Mouse (Mus musculus): ENCODE results near the gene Tdp1. TPM values are rescaled to one million over a fixed set of nuclear protein-coding genes. Genes with fewer than 3 reads are reported as not detected.
A peak's percentile ranks its signal among the peaks of the same experiment; 100 is the strongest.

The Tdp1 gene
- polyA plus RNA-seq, 1 experiment from 2014 or later, result 80.6 TPM

DNA sequence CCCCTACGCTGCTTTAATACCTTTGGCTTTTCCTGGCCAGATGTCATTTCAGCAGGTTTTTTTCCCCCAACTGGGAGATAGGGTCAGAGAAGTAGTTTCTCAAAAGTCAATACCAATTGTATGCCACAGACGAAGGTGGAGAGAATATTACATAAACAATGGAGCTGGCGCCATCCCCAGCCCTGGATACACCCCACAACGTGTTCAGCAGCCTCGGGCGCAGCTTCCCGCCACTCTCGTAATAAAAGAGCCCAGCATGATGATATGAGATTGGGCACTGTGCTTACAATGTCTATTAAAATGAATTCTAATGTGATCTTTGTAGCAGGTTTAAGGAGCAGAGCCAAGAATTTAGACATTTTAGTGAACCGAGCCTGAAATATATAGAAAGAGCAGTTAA lies 28.3 kb upstream of the Tdp1 start:
- DNase-seq (ENCODE audit: low spot score), result peak; percentile 38
- ATAC-seq, result no peak
- no peak overlapping the region for H3K9ac ChIP-seq (ENCODE audit: low read length)
- H3K4me1 ChIP-seq (ENCODE audit: control insufficient read depth, insufficient read depth, low read length), result peaks cover 15% of the 10 kb centered on the region; the same call in 1 of the 2 replicates
- H3K9me3 ChIP-seq (replicated peaks; ENCODE audit: control insufficient read depth, low read length), result no peaks in the 10 kb centered on the region
- no peak overlapping the region for H3K4me3 ChIP-seq (ENCODE audit: low read depth, low read length)
- H3K36me3 ChIP-seq (ENCODE audit: control insufficient read depth, insufficient read depth, low read length), result no peaks in the 10 kb centered on the region
- no peaks in the 10 kb centered on the region for H3K27me3 ChIP-seq (replicated peaks; ENCODE audit: control insufficient read depth, insufficient read depth, low read length)
- H3K27ac ChIP-seq (ENCODE audit: low read depth, low read length), result no peak overlapping the region
- no peak overlapping the region for H3K4me2 ChIP-seq (ENCODE audit: low read length)
- WGBS, result 44% methylated on average over 9 of the region's 9 CpGs

- Histone ChIP-seq H3K4me2 (ENCODE audit: low read length) (no peak overlapping the region), H3K36me3 (ENCODE audit: control insufficient read depth, insufficient read depth, low read length) (no peaks in the 10 kb centered on the region), H3K27me3 (replicated peaks; ENCODE audit: control insufficient read depth, insufficient read depth, low read length) (no peaks in the 10 kb centered on the region), H3K27ac (ENCODE audit: low read depth, low read length) (no peak overlapping the region), H3K4me1 (ENCODE audit: control insufficient read depth, insufficient read depth, low read length) (peaks cover 3% of the 10 kb centered on the region; the same call in 1 of the 2 replicates), H3K4me3 (ENCODE audit: low read depth, low read length) (no peak overlapping the region), H3K9me3 (replicated peaks; ENCODE audit: control insufficient read depth, low read length) (no peaks in the 10 kb centered on the region), H3K9ac (ENCODE audit: low read length) (no peak overlapping the region)
- WGBS, result 94% methylated on average over 5 of the region's 5 CpGs
- ATAC-seq (no peak), DNase-seq (ENCODE audit: low spot score) (no peak)
Measured at GRCm38 (mm10) chr12:99858664-99859063, 25.7 kb upstream of the Tdp1 start.

GRCm38 (mm10) chr12:99859391-99860100 lies 24.8 kb upstream of the Tdp1 start:
- Histone ChIP-seq H3K4me1 (ENCODE audit: control insufficient read depth, insufficient read depth, low read length) (no peaks in the 10 kb centered on the region), H3K27me3 (replicated peaks; ENCODE audit: control insufficient read depth, insufficient read depth, low read length) (no peaks in the 10 kb centered on the region), H3K36me3 (ENCODE audit: control insufficient read depth, insufficient read depth, low read length) (no peaks in the 10 kb centered on the region), H3K4me2 (ENCODE audit: low read length) (no peak overlapping the region), H3K27ac (ENCODE audit: low read depth, low read length) (no peak overlapping the region), H3K9me3 (replicated peaks; ENCODE audit: control insufficient read depth, low read length) (no peaks in the 10 kb centered on the region), H3K9ac (ENCODE audit: low read length) (no peak overlapping the region), H3K4me3 (ENCODE audit: low read depth, low read length) (no peak overlapping the region)
- WGBS, result 79% methylated on average over 3 of the region's 3 CpGs
- DNase-seq (ENCODE audit: low spot score) (peak; percentile 51), ATAC-seq (no peak)

- WGBS, result 67% methylated on average over 4 of the region's 4 CpGs
- H3K4me2 ChIP-seq (ENCODE audit: low read length), result no peak overlapping the region
- no peaks in the 10 kb centered on the region for H3K36me3 ChIP-seq (ENCODE audit: control insufficient read depth, insufficient read depth, low read length)
- H3K4me1 ChIP-seq (ENCODE audit: control insufficient read depth, insufficient read depth, low read length), result no peaks in the 10 kb centered on the region
- ATAC-seq (no peak), DNase-seq (ENCODE audit: low spot score) (peak; percentile 77)
- H3K27me3 ChIP-seq (replicated peaks; ENCODE audit: control insufficient read depth, insufficient read depth, low read length), result no peaks in the 10 kb centered on the region
- no peak overlapping the region for H3K9ac ChIP-seq (ENCODE audit: low read length)
- no peak overlapping the region for H3K27ac ChIP-seq (ENCODE audit: low read depth, low read length)
- no peaks in the 10 kb centered on the region for H3K9me3 ChIP-seq (replicated peaks; ENCODE audit: control insufficient read depth, low read length)
- H3K4me3 ChIP-seq (ENCODE audit: low read depth, low read length), result no peak overlapping the region
Measured at GRCm38 (mm10) chr12:99860981-99861380, 23.3 kb upstream of the Tdp1 start.

GRCm38 (mm10) chr12:99864613-99865012 lies 19.7 kb upstream of the Tdp1 start:
- Histone ChIP-seq H3K27ac (ENCODE audit: low read depth, low read length) (no peak overlapping the region), H3K4me2 (ENCODE audit: low read length) (no peak overlapping the region), H3K4me3 (ENCODE audit: low read depth, low read length) (no peak overlapping the region), H3K27me3 (replicated peaks; ENCODE audit: control insufficient read depth, insufficient read depth, low read length) (no peaks in the 10 kb centered on the region), H3K9me3 (replicated peaks; ENCODE audit: control insufficient read depth, low read length) (no peaks in the 10 kb centered on the region), H3K4me1 (ENCODE audit: control insufficient read depth, insufficient read depth, low read length) (no peaks in the 10 kb centered on the region), H3K9ac (ENCODE audit: low read length) (no peak overlapping the region), H3K36me3 (ENCODE audit: control insufficient read depth, insufficient read depth, low read length) (no peaks in the 10 kb centered on the region)
- no peak for ATAC-seq
- DNase-seq (ENCODE audit: low spot score), result no peak

DNA sequence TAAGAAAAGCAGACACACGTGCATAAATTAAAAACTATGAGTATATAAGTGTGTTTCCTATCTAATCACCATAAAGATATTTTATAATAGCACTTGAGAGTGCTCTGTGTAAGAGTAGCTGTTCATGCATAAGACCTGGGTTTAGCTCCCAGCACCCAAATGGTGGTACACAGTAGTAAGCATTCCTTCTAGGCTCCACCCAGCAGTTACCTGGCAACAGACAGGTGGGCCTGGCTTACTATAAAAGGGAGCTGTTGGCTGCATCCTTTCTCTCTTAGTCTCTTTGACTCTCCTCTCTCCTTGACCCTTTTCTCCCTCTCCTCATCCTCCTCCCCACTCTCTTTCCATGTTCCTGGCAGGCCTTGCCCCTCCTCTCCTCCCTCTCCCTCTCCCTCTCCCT lies 15.5 kb upstream of the Tdp1 start:
- 80% methylated on average over 1 of the region's 1 CpGs for WGBS
- DNase-seq (ENCODE audit: low spot score) (no peak), ATAC-seq (no peak)
- no peak overlapping the region for H3K4me3 ChIP-seq (ENCODE audit: low read depth, low read length)
- no peaks in the 10 kb centered on the region for H3K4me1 ChIP-seq (ENCODE audit: control insufficient read depth, insufficient read depth, low read length)
- no peak overlapping the region for H3K27ac ChIP-seq (ENCODE audit: low read depth, low read length)
- no peak overlapping the region for H3K9ac ChIP-seq (ENCODE audit: low read length)
- no peaks in the 10 kb centered on the region for H3K9me3 ChIP-seq (replicated peaks; ENCODE audit: control insufficient read depth, low read length)
- no peak overlapping the region for H3K4me2 ChIP-seq (ENCODE audit: low read length)
- H3K27me3 ChIP-seq (replicated peaks; ENCODE audit: control insufficient read depth, insufficient read depth, low read length), result no peaks in the 10 kb centered on the region
- H3K36me3 ChIP-seq (ENCODE audit: control insufficient read depth, insufficient read depth, low read length), result no peaks in the 10 kb centered on the region

DNA sequence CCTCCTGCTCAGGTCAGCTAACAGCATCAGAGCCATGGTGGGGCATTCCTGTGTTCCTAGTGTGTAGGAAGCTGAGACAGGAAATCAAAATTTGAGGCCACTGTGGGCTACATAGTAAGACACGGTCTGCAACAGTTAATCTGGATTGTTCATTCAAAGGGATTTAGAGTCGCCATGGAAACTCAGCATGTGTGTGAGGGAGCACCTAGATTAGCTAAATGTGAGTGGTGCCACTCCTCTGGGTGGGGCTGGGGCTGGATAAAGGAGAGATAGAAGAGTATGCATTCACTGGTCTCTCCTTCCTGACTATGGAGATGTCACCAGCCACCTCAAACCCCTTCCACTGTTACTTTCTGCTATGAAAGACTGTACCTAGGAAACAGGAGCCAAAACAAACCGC lies 10.9 kb upstream of the Tdp1 start:
- H3K9me3 ChIP-seq (replicated peaks; ENCODE audit: control insufficient read depth, low read length), result no peaks in the 10 kb centered on the region
- no peak overlapping the region for H3K27ac ChIP-seq (ENCODE audit: low read depth, low read length)
- no peak overlapping the region for H3K9ac ChIP-seq (ENCODE audit: low read length)
- ATAC-seq (no peak), DNase-seq (ENCODE audit: low spot score) (no peak)
- H3K36me3 ChIP-seq (ENCODE audit: control insufficient read depth, insufficient read depth, low read length), result no peaks in the 10 kb centered on the region
- H3K4me3 ChIP-seq (ENCODE audit: low read depth, low read length), result no peak overlapping the region
- H3K27me3 ChIP-seq (replicated peaks; ENCODE audit: control insufficient read depth, insufficient read depth, low read length), result no peaks in the 10 kb centered on the region
- no peaks in the 10 kb centered on the region for H3K4me1 ChIP-seq (ENCODE audit: control insufficient read depth, insufficient read depth, low read length)
- WGBS, result 31% methylated on average over 3 of the region's 3 CpGs
- H3K4me2 ChIP-seq (ENCODE audit: low read length), result no peak overlapping the region

DNA sequence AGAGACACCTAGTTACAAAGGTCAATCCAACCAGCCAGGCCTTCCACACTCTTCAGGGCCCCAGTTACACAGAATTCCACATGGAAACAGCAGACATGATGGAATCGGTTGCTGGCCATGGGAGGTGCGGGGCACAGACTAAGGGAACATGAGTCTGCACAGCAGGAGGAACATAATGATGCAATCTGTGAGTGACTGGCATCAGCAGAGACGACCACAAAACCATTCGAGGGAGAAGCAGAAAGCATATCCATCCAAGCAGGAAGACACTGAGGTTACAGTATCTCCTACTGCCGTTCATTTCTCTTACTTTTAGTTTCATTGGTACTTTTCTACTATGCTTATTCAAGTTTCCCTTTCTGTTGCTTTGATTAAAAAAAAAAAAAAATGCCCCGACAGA lies 9.7 kb upstream of the Tdp1 start:
- Histone ChIP-seq H3K9ac (ENCODE audit: low read length) (no peak overlapping the region), H3K27me3 (replicated peaks; ENCODE audit: control insufficient read depth, insufficient read depth, low read length) (no peaks in the 10 kb centered on the region), H3K9me3 (replicated peaks; ENCODE audit: control insufficient read depth, low read length) (no peaks in the 10 kb centered on the region), H3K4me3 (ENCODE audit: low read depth, low read length) (no peak overlapping the region), H3K4me2 (ENCODE audit: low read length) (no peak overlapping the region), H3K36me3 (ENCODE audit: control insufficient read depth, insufficient read depth, low read length) (no peaks in the 10 kb centered on the region), H3K4me1 (ENCODE audit: control insufficient read depth, insufficient read depth, low read length) (no peaks in the 10 kb centered on the region), H3K27ac (ENCODE audit: low read depth, low read length) (no peak overlapping the region)
- DNase-seq (ENCODE audit: low spot score), result no peak
- WGBS, result 83% methylated on average over 6 of the region's 6 CpGs
- no peak for ATAC-seq

- H3K36me3 ChIP-seq (ENCODE audit: control insufficient read depth, insufficient read depth, low read length), result 0 out of 2 replicates have a peak, but pooled peaks cover 6% of the 10 kb centered on the region
- under 1% methylated on average over 38 of the region's 38 CpGs for WGBS
- peak overlapping the region; percentile 89 for H3K9ac ChIP-seq (ENCODE audit: low read length)
- peak; percentile 94 for ATAC-seq
- no peaks in the 10 kb centered on the region for H3K27me3 ChIP-seq (replicated peaks; ENCODE audit: control insufficient read depth, insufficient read depth, low read length)
- H3K27ac ChIP-seq (ENCODE audit: low read depth, low read length), result peak overlapping the region; percentile 71; the same call in 1 of the 2 replicates
- peak overlapping the region; percentile 71 for H3K4me2 ChIP-seq (ENCODE audit: low read length)
- H3K4me1 ChIP-seq (ENCODE audit: control insufficient read depth, insufficient read depth, low read length), result peaks cover 15% of the 10 kb centered on the region
- DNase-seq (ENCODE audit: low spot score), result peak; percentile 99
- H3K4me3 ChIP-seq (ENCODE audit: low read depth, low read length), result peak overlapping the region; percentile 71
- H3K9me3 ChIP-seq (replicated peaks; ENCODE audit: control insufficient read depth, low read length), result no peaks in the 10 kb centered on the region
Measured at GRCm38 (mm10) chr12:99883000-99883712, 1.2 kb upstream of the Tdp1 start.

Measured in forebrain, embryonic 14.5 days (tissue).